Mouse (Mus musculus): ENCODE data around the gene Car15. TPM values are rescaled to one million over a fixed set of nuclear protein-coding genes. Genes with fewer than 3 reads are reported as not detected.

The Car15 gene
- 2.7 and 2.9 TPM in 2 replicates for polyA plus RNA-seq (2014; fragmentation: Nextera tagmentation; extraction: Ambion mirVana)

GRCm38 (mm10) chr16:17838051-17838450 is at the start of gene Car15:
Gene Car15, minus strand, starts transcription at chr16:17838364.
- no peaks in the 10 kb centered on the region for H3K9me3 ChIP-seq (ENCODE audit: control insufficient read depth, low read length)
- H3K36me3 ChIP-seq (ENCODE audit: control insufficient read depth, insufficient read depth, low read length), result peaks cover 24% of the 10 kb centered on the region
- H3K4me3 ChIP-seq (ENCODE audit: low read length), result no peak within 1 kb of the TSS
- H3K27ac ChIP-seq (ENCODE audit: low read depth, low read length), result no peak within 1 kb of the TSS
- ATAC-seq (ENCODE audit: low FRiP score, low TSS enrichment), result no peak
- H3K9ac ChIP-seq (ENCODE audit: low read depth, low read length), result no peak within 1 kb of the TSS
- no peaks in the 10 kb centered on the region for H3K4me1 ChIP-seq (ENCODE audit: control insufficient read depth, insufficient read depth, low read length)
- WGBS, result 79% methylated on average over 6 of the region's 6 CpGs
- peaks cover 37% of the 10 kb centered on the region for H3K27me3 ChIP-seq (ENCODE audit: control insufficient read depth, insufficient read depth, low read length)
- H3K4me2 ChIP-seq (replicated peaks; ENCODE audit: low read depth, low read length), result no peak within 1 kb of the TSS

- 68% methylated on average over 6 of the region's 6 CpGs for WGBS
- Histone ChIP-seq H3K9me3 (ENCODE audit: control insufficient read depth, low read length) (no peaks in the 10 kb centered on the region), H3K27me3 (ENCODE audit: control insufficient read depth, insufficient read depth, low read length) (no peaks in the 10 kb centered on the region), H3K27ac (ENCODE audit: low read depth, low read length) (no peak overlapping the region), H3K4me3 (ENCODE audit: low read length) (no peak overlapping the region), H3K36me3 (ENCODE audit: control insufficient read depth, insufficient read depth, low read length) (0 out of 2 replicates have a peak, but pooled peaks cover 3% of the 10 kb centered on the region), H3K4me2 (replicated peaks; ENCODE audit: low read depth, low read length) (no peak overlapping the region), H3K4me1 (ENCODE audit: control insufficient read depth, insufficient read depth, low read length) (0 out of 2 replicates have a peak, but pooled peaks cover 2% of the 10 kb centered on the region), H3K9ac (ENCODE audit: low read depth, low read length) (no peak overlapping the region)
- no peak for ATAC-seq (ENCODE audit: low FRiP score, low TSS enrichment)
These were observed 46.0 kb upstream of the Car15 start for GRCm38 (mm10) chr16:17884116-17884515.

GRCm38 (mm10) chr16:17882196-17882595 is 44.0 kb upstream of the Car15 start:
- no peak overlapping the region for H3K9ac ChIP-seq (ENCODE audit: low read depth, low read length)
- no peak overlapping the region for H3K27ac ChIP-seq (ENCODE audit: low read depth, low read length)
- H3K27me3 ChIP-seq (ENCODE audit: control insufficient read depth, insufficient read depth, low read length), result no peaks in the 10 kb centered on the region
- H3K4me1 ChIP-seq (ENCODE audit: control insufficient read depth, insufficient read depth, low read length), result 0 out of 2 replicates have a peak, but pooled peaks cover 2% of the 10 kb centered on the region
- no peak for ATAC-seq (ENCODE audit: low FRiP score, low TSS enrichment)
- H3K4me2 ChIP-seq (replicated peaks; ENCODE audit: low read depth, low read length), result no peak overlapping the region
- 0 out of 2 replicates have a peak, but pooled peaks cover 3% of the 10 kb centered on the region for H3K36me3 ChIP-seq (ENCODE audit: control insufficient read depth, insufficient read depth, low read length)
- no peak overlapping the region for H3K4me3 ChIP-seq (ENCODE audit: low read length)
- H3K9me3 ChIP-seq (ENCODE audit: control insufficient read depth, low read length), result no peaks in the 10 kb centered on the region

- H3K4me2 ChIP-seq (replicated peaks; ENCODE audit: low read depth, low read length), result no peak overlapping the region
- 97% methylated on average over 4 of the region's 4 CpGs for WGBS
- H3K4me3 ChIP-seq (ENCODE audit: low read length), result no peak overlapping the region
- H3K9ac ChIP-seq (ENCODE audit: low read depth, low read length), result no peak overlapping the region
- 0 out of 2 replicates have a peak, but pooled peaks cover 3% of the 10 kb centered on the region for H3K36me3 ChIP-seq (ENCODE audit: control insufficient read depth, insufficient read depth, low read length)
- ATAC-seq (ENCODE audit: low FRiP score, low TSS enrichment), result no peak
- H3K4me1 ChIP-seq (ENCODE audit: control insufficient read depth, insufficient read depth, low read length), result 0 out of 2 replicates have a peak, but pooled peaks cover 2% of the 10 kb centered on the region
- H3K27me3 ChIP-seq (ENCODE audit: control insufficient read depth, insufficient read depth, low read length), result no peaks in the 10 kb centered on the region
- no peak overlapping the region for H3K27ac ChIP-seq (ENCODE audit: low read depth, low read length)
- no peaks in the 10 kb centered on the region for H3K9me3 ChIP-seq (ENCODE audit: control insufficient read depth, low read length)
These were observed 41.4 kb upstream of the Car15 start for GRCm38 (mm10) chr16:17879571-17879970.

- Histone ChIP-seq H3K9ac (ENCODE audit: low read depth, low read length) (no peak overlapping the region), H3K27me3 (ENCODE audit: control insufficient read depth, insufficient read depth, low read length) (no peaks in the 10 kb centered on the region), H3K36me3 (ENCODE audit: control insufficient read depth, insufficient read depth, low read length) (peaks cover 14% of the 10 kb centered on the region), H3K27ac (ENCODE audit: low read depth, low read length) (no peak overlapping the region), H3K9me3 (ENCODE audit: control insufficient read depth, low read length) (no peaks in the 10 kb centered on the region), H3K4me2 (replicated peaks; ENCODE audit: low read depth, low read length) (no peak overlapping the region), H3K4me3 (ENCODE audit: low read length) (no peak overlapping the region), H3K4me1 (ENCODE audit: control insufficient read depth, insufficient read depth, low read length) (no peaks in the 10 kb centered on the region)
- WGBS, result 100% methylated on average over 1 of the region's 1 CpGs
- ATAC-seq (ENCODE audit: low FRiP score, low TSS enrichment), result no peak
These were observed 37.9 kb upstream of the Car15 start for GRCm38 (mm10) chr16:17876096-17876495.

GRCm38 (mm10) chr16:17875174-17875573 is 37.0 kb upstream of the Car15 start:
- Histone ChIP-seq H3K27ac (ENCODE audit: low read depth, low read length) (no peak overlapping the region), H3K9ac (ENCODE audit: low read depth, low read length) (no peak overlapping the region), H3K9me3 (ENCODE audit: control insufficient read depth, low read length) (no peaks in the 10 kb centered on the region), H3K27me3 (ENCODE audit: control insufficient read depth, insufficient read depth, low read length) (no peaks in the 10 kb centered on the region), H3K4me3 (ENCODE audit: low read length) (no peak overlapping the region), H3K4me1 (ENCODE audit: control insufficient read depth, insufficient read depth, low read length) (no peaks in the 10 kb centered on the region), H3K36me3 (ENCODE audit: control insufficient read depth, insufficient read depth, low read length) (peaks cover 23% of the 10 kb centered on the region), H3K4me2 (replicated peaks; ENCODE audit: low read depth, low read length) (no peak overlapping the region)
- ATAC-seq (ENCODE audit: low FRiP score, low TSS enrichment), result no peak
- WGBS, result 78% methylated on average over 4 of the region's 4 CpGs

GRCm38 (mm10) chr16:17872995-17873394 is 34.8 kb upstream of the Car15 start:
- H3K9me3 ChIP-seq (ENCODE audit: control insufficient read depth, low read length), result no peaks in the 10 kb centered on the region
- H3K9ac ChIP-seq (ENCODE audit: low read depth, low read length), result no peak overlapping the region
- 39% methylated on average over 4 of the region's 4 CpGs for WGBS
- H3K27me3 ChIP-seq (ENCODE audit: control insufficient read depth, insufficient read depth, low read length), result no peaks in the 10 kb centered on the region
- ATAC-seq (ENCODE audit: low FRiP score, low TSS enrichment), result no peak
- H3K4me2 ChIP-seq (replicated peaks; ENCODE audit: low read depth, low read length), result no peak overlapping the region
- no peaks in the 10 kb centered on the region for H3K4me1 ChIP-seq (ENCODE audit: control insufficient read depth, insufficient read depth, low read length)
- H3K27ac ChIP-seq (ENCODE audit: low read depth, low read length), result no peak overlapping the region
- peaks cover 36% of the 10 kb centered on the region for H3K36me3 ChIP-seq (ENCODE audit: control insufficient read depth, insufficient read depth, low read length)
- H3K4me3 ChIP-seq (ENCODE audit: low read length), result no peak overlapping the region

GRCm38 (mm10) chr16:17871248-17871647 is 33.1 kb upstream of the Car15 start:
- WGBS, result 83% methylated on average over 5 of the region's 5 CpGs
- H3K4me1 ChIP-seq (ENCODE audit: control insufficient read depth, insufficient read depth, low read length), result no peaks in the 10 kb centered on the region
- no peaks in the 10 kb centered on the region for H3K9me3 ChIP-seq (ENCODE audit: control insufficient read depth, low read length)
- no peak overlapping the region for H3K9ac ChIP-seq (ENCODE audit: low read depth, low read length)
- H3K27ac ChIP-seq (ENCODE audit: low read depth, low read length), result no peak overlapping the region
- H3K36me3 ChIP-seq (ENCODE audit: control insufficient read depth, insufficient read depth, low read length), result peaks cover 39% of the 10 kb centered on the region
- H3K4me3 ChIP-seq (ENCODE audit: low read length), result no peak overlapping the region
- ATAC-seq (ENCODE audit: low FRiP score, low TSS enrichment), result no peak
- H3K27me3 ChIP-seq (ENCODE audit: control insufficient read depth, insufficient read depth, low read length), result no peaks in the 10 kb centered on the region
- H3K4me2 ChIP-seq (replicated peaks; ENCODE audit: low read depth, low read length), result no peak overlapping the region

GRCm38 (mm10) chr16:17865770-17866169 is 27.6 kb upstream of the Car15 start:
- no peak overlapping the region for H3K9ac ChIP-seq (ENCODE audit: low read depth, low read length)
- 72% methylated on average over 6 of the region's 6 CpGs for WGBS
- no peak overlapping the region for H3K4me2 ChIP-seq (replicated peaks; ENCODE audit: low read depth, low read length)
- ATAC-seq (ENCODE audit: low FRiP score, low TSS enrichment), result no peak
- no peaks in the 10 kb centered on the region for H3K9me3 ChIP-seq (ENCODE audit: control insufficient read depth, low read length)
- H3K4me1 ChIP-seq (ENCODE audit: control insufficient read depth, insufficient read depth, low read length), result no peaks in the 10 kb centered on the region
- no peak overlapping the region for H3K27ac ChIP-seq (ENCODE audit: low read depth, low read length)
- H3K4me3 ChIP-seq (ENCODE audit: low read length), result no peak overlapping the region
- peaks cover 29% of the 10 kb centered on the region; the same call in 1 of the 2 replicates for H3K36me3 ChIP-seq (ENCODE audit: control insufficient read depth, insufficient read depth, low read length)
- H3K27me3 ChIP-seq (ENCODE audit: control insufficient read depth, insufficient read depth, low read length), result no peaks in the 10 kb centered on the region
